Mouse (Mus musculus) adrenal gland, postnatal 10 days (tissue): ENCODE measurements around the gene Nek9. TPM values are rescaled to one million over a fixed set of nuclear protein-coding genes. Genes with fewer than 3 reads are reported as not detected.
"Not testable (repeated sequence)": the region's sequence is repeated elsewhere in the genome, so short reads cannot be mapped to it uniquely, and the experiment has no call there.

Experiments used
- DNase-seq: peaks from one replicate; pipeline ENCODE4 v3.0.0; 2021; ENCODE audit warnings: mixed read lengths
- total RNA-seq, 2 experiments: library from RNA; stranded (reverse); gene quantifications; 2 replicates each; pipeline ENCODE4 v1.2.3; 2021

Nek9 gene
- total RNA-seq, 2 experiments from 2014 or later = 57.5 to 65.8 TPM

- DNase-seq = peak; percentile 24
Observed at GRCm38 (mm10) chr12:85289157-85290000, 49.8 kb downstream of the Nek9 start.

GRCm38 (mm10) chr12:85288486-85289156 is 50.5 kb downstream of the Nek9 start, which contains the start of gene Zc2hc1c:
Gene Zc2hc1c, plus strand, starts transcription at chr12:85288591.
- peak; percentile 91 for DNase-seq

GRCm38 (mm10) chr12:85287809-85288485 is 51.2 kb downstream of the Nek9 start, which contains the start of gene Acyp1:
Gene Acyp1, minus strand, starts transcription at chr12:85288438.
- DNase-seq = peak; percentile 57

GRCm38 (mm10) chr12:85286941-85287340 is 52.2 kb downstream of the Nek9 start:
- DNase-seq = peak; percentile 35

GRCm38 (mm10) chr12:85284996-85285395 is 54.2 kb downstream of the Nek9 start:
- peak; percentile 19 for DNase-seq

- no peak for DNase-seq
Observed at GRCm38 (mm10) chr12:85284331-85284730, 54.8 kb downstream of the Nek9 start.

GRCm38 (mm10) chr12:85281756-85282155 is 57.4 kb downstream of the Nek9 start:
- not testable (repeated sequence) for DNase-seq

- DNase-seq = no peak
Observed at GRCm38 (mm10) chr12:85280845-85281651, 58.1 kb downstream of the Nek9 start.

GRCm38 (mm10) chr12:85280105-85280844 is 58.9 kb downstream of the Nek9 start:
- peak; percentile 98 for DNase-seq

GRCm38 (mm10) chr12:85279396-85280080 is 59.6 kb downstream of the Nek9 start:
- peak; percentile 29 for DNase-seq

- no peak for DNase-seq
Observed at GRCm38 (mm10) chr12:85278919-85279318, 60.2 kb downstream of the Nek9 start.

- no peak for DNase-seq
Observed at GRCm38 (mm10) chr12:85276273-85276672, 62.9 kb downstream of the Nek9 start.

GRCm38 (mm10) chr12:85273508-85273907 is 65.7 kb downstream of the Nek9 start:
- DNase-seq = no peak

- DNase-seq = no peak
Observed at GRCm38 (mm10) chr12:85271843-85272206, 67.3 kb downstream of the Nek9 start.

GRCm38 (mm10) chr12:85271132-85271842 is 67.9 kb downstream of the Nek9 start:
- no peak for DNase-seq

- peak; percentile 86 for DNase-seq
Observed at GRCm38 (mm10) chr12:85270319-85270718, 68.8 kb downstream of the Nek9 start, which contains the start of gene Mlh3. Gene Mlh3, minus strand, starts transcription at chr12:85270599.

- no peak for DNase-seq
Observed at GRCm38 (mm10) chr12:85269821-85270220, 69.3 kb downstream of the Nek9 start.

GRCm38 (mm10) chr12:85266248-85266647 is 72.9 kb downstream of the Nek9 start:
- DNase-seq = no peak

GRCm38 (mm10) chr12:85264940-85265339 is 74.2 kb downstream of the Nek9 start:
- no peak for DNase-seq

GRCm38 (mm10) chr12:85264531-85264930 is 74.6 kb downstream of the Nek9 start:
- DNase-seq = peak; percentile 20
